Mouse (Mus musculus) midbrain, embryonic 12.5 days (tissue): ENCODE data around the gene Ddr2. TPM values are rescaled to one million over a fixed set of nuclear protein-coding genes. Genes with fewer than 3 reads are reported as not detected.

Experiments
- ATAC-seq: fragments of 200-750 bp; cut with Nextera tagmentation; 2 replicates; pipeline ENCODE4 v1.8.0; 2017; ENCODE audit warnings: low read depth, moderate TSS enrichment, moderate library complexity; ENCODE audit not compliant: low FRiP score
- H3K27ac ChIP-seq: fragments of 300-500 bp; sonication (generic); replicated peaks from 2 replicates; pipeline ENCODE4 v1.5.1; 2016; ENCODE audit warnings: mild to moderate bottlenecking
- H3K27me3 ChIP-seq: fragments of 300-500 bp; sonication (generic); 2 replicates; pipeline ENCODE4 v1.6.1; 2016; ENCODE audit warnings: mild to moderate bottlenecking
- H3K36me3 ChIP-seq: fragments of 300-500 bp; sonication (generic); 2 replicates; pipeline ENCODE4 v1.6.1; 2016
- H3K4me1 ChIP-seq: fragments of 300-500 bp; sonication (generic); 2 replicates; pipeline ENCODE4 v1.6.1; 2016
- H3K4me2 ChIP-seq: fragments of 300-500 bp; sonication (generic); replicated peaks from 2 replicates; pipeline ENCODE4 v1.6.1; 2016; ENCODE audit warnings: mild to moderate bottlenecking, moderate library complexity
- H3K4me3 ChIP-seq: fragments of 300-500 bp; sonication (generic); 2 replicates; pipeline ENCODE4 v1.5.1; 2016; ENCODE audit warnings: mild to moderate bottlenecking
- H3K9ac ChIP-seq: fragments of 300-500 bp; sonication (generic); replicated peaks from 2 replicates; pipeline ENCODE4 v1.6.1; 2016; ENCODE audit warnings: mild to moderate bottlenecking, moderate library complexity
- H3K9me3 ChIP-seq: fragments of 300-500 bp; sonication (generic); 2 replicates; pipeline ENCODE4 v1.6.1; 2016; ENCODE audit warnings: mild to moderate bottlenecking
- WGBS: fragments of 180-500 bp; shearing (Covaris S2); methylation state at CpG from one replicate; pipeline ENCODE4 v1.1.7; 2016; 5-methylcytosine and 5-hydroxymethylcytosine counted together
- polyA plus RNA-seq: library from polyadenylated mRNA; unstranded; fragments of >200 nt; fragmentation: Nextera tagmentation; extraction: Ambion mirVana; gene quantifications from 2 replicates; pipeline ENCODE4 v1.2.1, GENCODE M21; 2016

Ddr2 gene
- polyA plus RNA-seq, 1 experiment from 2014 or later, result 31.1 TPM

GRCm38 (mm10) chr1:170080907-170081306 lies 29.7 kb downstream of the Ddr2 start:
- no peaks in the 10 kb centered on the region for H3K36me3 ChIP-seq
- WGBS, result 86% methylated on average over 1 of the region's 1 CpGs
- no peak for ATAC-seq
- no peak overlapping the region for H3K9ac ChIP-seq
- no peaks in the 10 kb centered on the region for H3K27me3 ChIP-seq
- H3K4me1 ChIP-seq, result no peaks in the 10 kb centered on the region
- H3K27ac ChIP-seq, result no peak overlapping the region
- H3K4me3 ChIP-seq, result no peak overlapping the region
- H3K4me2 ChIP-seq, result no peak overlapping the region
- no peaks in the 10 kb centered on the region for H3K9me3 ChIP-seq

- no peak overlapping the region for H3K4me2 ChIP-seq
- ATAC-seq, result no peak
- 75% methylated on average over 2 of the region's 2 CpGs for WGBS
Observed at GRCm38 (mm10) chr1:170079465-170079864, 31.1 kb downstream of the Ddr2 start.

GRCm38 (mm10) chr1:170076339-170076738 lies 34.2 kb downstream of the Ddr2 start:
- H3K27ac ChIP-seq, result no peak overlapping the region
- H3K9me3 ChIP-seq, result no peaks in the 10 kb centered on the region
- H3K27me3 ChIP-seq, result no peaks in the 10 kb centered on the region
- H3K9ac ChIP-seq, result no peak overlapping the region
- no peak for ATAC-seq
- H3K36me3 ChIP-seq, result no peaks in the 10 kb centered on the region
- H3K4me3 ChIP-seq, result no peak overlapping the region
- no peaks in the 10 kb centered on the region for H3K4me1 ChIP-seq
- no peak overlapping the region for H3K4me2 ChIP-seq
- 85% methylated on average over 5 of the region's 5 CpGs for WGBS

More at GRCm38 (mm10) chr1:170079465-170079864, 31.1 kb downstream of the Ddr2 start:
- Histone ChIP-seq H3K4me3 (no peak overlapping the region), H3K4me1 (no peaks in the 10 kb centered on the region), H3K27ac (no peak overlapping the region), H3K9ac (no peak overlapping the region), H3K27me3 (no peaks in the 10 kb centered on the region), H3K9me3 (no peaks in the 10 kb centered on the region), H3K36me3 (no peaks in the 10 kb centered on the region)

- Histone ChIP-seq H3K36me3 (no peaks in the 10 kb centered on the region), H3K27ac (no peak overlapping the region), H3K4me2 (no peak overlapping the region), H3K4me3 (no peak overlapping the region), H3K9ac (no peak overlapping the region), H3K27me3 (no peaks in the 10 kb centered on the region), H3K9me3 (no peaks in the 10 kb centered on the region), H3K4me1 (no peaks in the 10 kb centered on the region)
- ATAC-seq, result no peak
- WGBS, result 88% methylated on average over 8 of the region's 8 CpGs
Observed at GRCm38 (mm10) chr1:170073768-170074167, 36.8 kb downstream of the Ddr2 start.

GRCm38 (mm10) chr1:170069143-170069542 lies 41.4 kb downstream of the Ddr2 start:
- WGBS, result 92% methylated on average over 5 of the region's 5 CpGs
- Histone ChIP-seq H3K9ac (no peak overlapping the region), H3K4me2 (no peak overlapping the region), H3K9me3 (no peaks in the 10 kb centered on the region), H3K4me1 (no peaks in the 10 kb centered on the region), H3K4me3 (no peak overlapping the region), H3K36me3 (no peaks in the 10 kb centered on the region), H3K27ac (no peak overlapping the region), H3K27me3 (no peaks in the 10 kb centered on the region)
- no peak for ATAC-seq

- no peak overlapping the region for H3K4me2 ChIP-seq
- no peak overlapping the region for H3K27ac ChIP-seq
- no peaks in the 10 kb centered on the region for H3K36me3 ChIP-seq
- no peaks in the 10 kb centered on the region for H3K4me1 ChIP-seq
- no peaks in the 10 kb centered on the region for H3K27me3 ChIP-seq
- WGBS, result 89% methylated on average over 2 of the region's 2 CpGs
- no peak for ATAC-seq
- H3K9ac ChIP-seq, result no peak overlapping the region
- H3K4me3 ChIP-seq, result no peak overlapping the region
- H3K9me3 ChIP-seq, result no peaks in the 10 kb centered on the region
Observed at GRCm38 (mm10) chr1:170065931-170066330, 44.6 kb downstream of the Ddr2 start.

- H3K27ac ChIP-seq, result no peak overlapping the region
- H3K9me3 ChIP-seq, result no peaks in the 10 kb centered on the region
- no peaks in the 10 kb centered on the region for H3K4me1 ChIP-seq
- H3K4me2 ChIP-seq, result no peak overlapping the region
- H3K9ac ChIP-seq, result no peak overlapping the region
- WGBS, result 89% methylated on average over 8 of the region's 8 CpGs
- H3K36me3 ChIP-seq, result no peaks in the 10 kb centered on the region
- no peak for ATAC-seq
- no peak overlapping the region for H3K4me3 ChIP-seq
- H3K27me3 ChIP-seq, result no peaks in the 10 kb centered on the region
Observed at GRCm38 (mm10) chr1:170065009-170065408, 45.6 kb downstream of the Ddr2 start.

GRCm38 (mm10) chr1:170064083-170064494 lies 46.5 kb downstream of the Ddr2 start:
- H3K4me2 ChIP-seq, result no peak overlapping the region

GRCm38 (mm10) chr1:170060214-170060613 lies 50.3 kb downstream of the Ddr2 start:
- no peak overlapping the region for H3K4me3 ChIP-seq
- H3K27me3 ChIP-seq, result no peaks in the 10 kb centered on the region
- H3K27ac ChIP-seq, result no peak overlapping the region
- H3K4me1 ChIP-seq, result no peaks in the 10 kb centered on the region
- 86% methylated on average over 3 of the region's 3 CpGs for WGBS
- H3K9me3 ChIP-seq, result no peaks in the 10 kb centered on the region
- H3K36me3 ChIP-seq, result no peaks in the 10 kb centered on the region
- H3K9ac ChIP-seq, result no peak overlapping the region
- H3K4me2 ChIP-seq, result no peak overlapping the region
- ATAC-seq, result no peak

More at GRCm38 (mm10) chr1:170064083-170064494, 46.5 kb downstream of the Ddr2 start:
- Histone ChIP-seq H3K9ac (no peak overlapping the region), H3K4me1 (no peaks in the 10 kb centered on the region), H3K27me3 (no peaks in the 10 kb centered on the region), H3K36me3 (no peaks in the 10 kb centered on the region), H3K4me3 (no peak overlapping the region), H3K9me3 (no peaks in the 10 kb centered on the region), H3K27ac (no peak overlapping the region)
- no peak for ATAC-seq
- WGBS, result 67% methylated on average over 9 of the region's 9 CpGs

GRCm38 (mm10) chr1:170059347-170059746 lies 51.2 kb downstream of the Ddr2 start:
- WGBS, result 78% methylated on average over 9 of the region's 9 CpGs
- no peaks in the 10 kb centered on the region for H3K27me3 ChIP-seq

GRCm38 (mm10) chr1:170058051-170058450 lies 52.5 kb downstream of the Ddr2 start:
- H3K9ac ChIP-seq, result no peak overlapping the region
- H3K9me3 ChIP-seq, result no peaks in the 10 kb centered on the region
- 94% methylated on average over 11 of the region's 11 CpGs for WGBS
- H3K4me1 ChIP-seq, result no peaks in the 10 kb centered on the region
- no peak overlapping the region for H3K4me2 ChIP-seq
- H3K4me3 ChIP-seq, result no peak overlapping the region
- H3K27ac ChIP-seq, result no peak overlapping the region
- no peaks in the 10 kb centered on the region for H3K36me3 ChIP-seq
- no peaks in the 10 kb centered on the region for H3K27me3 ChIP-seq
- no peak for ATAC-seq

More at GRCm38 (mm10) chr1:170059347-170059746, 51.2 kb downstream of the Ddr2 start:
- Histone ChIP-seq H3K4me2 (no peak overlapping the region), H3K4me1 (no peaks in the 10 kb centered on the region), H3K9me3 (no peaks in the 10 kb centered on the region), H3K4me3 (no peak overlapping the region), H3K36me3 (no peaks in the 10 kb centered on the region), H3K9ac (no peak overlapping the region), H3K27ac (no peak overlapping the region)
- ATAC-seq, result no peak

GRCm38 (mm10) chr1:170057607-170058006 lies 53.0 kb downstream of the Ddr2 start:
- Histone ChIP-seq H3K27ac (no peak overlapping the region), H3K27me3 (no peaks in the 10 kb centered on the region), H3K4me3 (no peak overlapping the region), H3K4me2 (no peak overlapping the region), H3K36me3 (no peaks in the 10 kb centered on the region), H3K9me3 (no peaks in the 10 kb centered on the region), H3K9ac (no peak overlapping the region), H3K4me1 (no peaks in the 10 kb centered on the region)
- 91% methylated on average over 7 of the region's 7 CpGs for WGBS
- ATAC-seq, result no peak

GRCm38 (mm10) chr1:170056921-170057320 lies 53.6 kb downstream of the Ddr2 start:
- no peaks in the 10 kb centered on the region for H3K27me3 ChIP-seq
- H3K4me2 ChIP-seq, result no peak overlapping the region
- H3K4me1 ChIP-seq, result no peaks in the 10 kb centered on the region
- no peak for ATAC-seq
- no peak overlapping the region for H3K9ac ChIP-seq
- H3K4me3 ChIP-seq, result no peak overlapping the region
- H3K9me3 ChIP-seq, result no peaks in the 10 kb centered on the region
- H3K27ac ChIP-seq, result no peak overlapping the region
- no peaks in the 10 kb centered on the region for H3K36me3 ChIP-seq
- 83% methylated on average over 3 of the region's 3 CpGs for WGBS
